Mouse (Mus musculus): ENCODE data around the gene Leng8. TPM values are rescaled to one million over a fixed set of nuclear protein-coding genes. Genes with fewer than 3 reads are reported as not detected.

Leng8 gene
- polyA plus RNA-seq, 1 experiment: 1,332 TPM

DNA sequence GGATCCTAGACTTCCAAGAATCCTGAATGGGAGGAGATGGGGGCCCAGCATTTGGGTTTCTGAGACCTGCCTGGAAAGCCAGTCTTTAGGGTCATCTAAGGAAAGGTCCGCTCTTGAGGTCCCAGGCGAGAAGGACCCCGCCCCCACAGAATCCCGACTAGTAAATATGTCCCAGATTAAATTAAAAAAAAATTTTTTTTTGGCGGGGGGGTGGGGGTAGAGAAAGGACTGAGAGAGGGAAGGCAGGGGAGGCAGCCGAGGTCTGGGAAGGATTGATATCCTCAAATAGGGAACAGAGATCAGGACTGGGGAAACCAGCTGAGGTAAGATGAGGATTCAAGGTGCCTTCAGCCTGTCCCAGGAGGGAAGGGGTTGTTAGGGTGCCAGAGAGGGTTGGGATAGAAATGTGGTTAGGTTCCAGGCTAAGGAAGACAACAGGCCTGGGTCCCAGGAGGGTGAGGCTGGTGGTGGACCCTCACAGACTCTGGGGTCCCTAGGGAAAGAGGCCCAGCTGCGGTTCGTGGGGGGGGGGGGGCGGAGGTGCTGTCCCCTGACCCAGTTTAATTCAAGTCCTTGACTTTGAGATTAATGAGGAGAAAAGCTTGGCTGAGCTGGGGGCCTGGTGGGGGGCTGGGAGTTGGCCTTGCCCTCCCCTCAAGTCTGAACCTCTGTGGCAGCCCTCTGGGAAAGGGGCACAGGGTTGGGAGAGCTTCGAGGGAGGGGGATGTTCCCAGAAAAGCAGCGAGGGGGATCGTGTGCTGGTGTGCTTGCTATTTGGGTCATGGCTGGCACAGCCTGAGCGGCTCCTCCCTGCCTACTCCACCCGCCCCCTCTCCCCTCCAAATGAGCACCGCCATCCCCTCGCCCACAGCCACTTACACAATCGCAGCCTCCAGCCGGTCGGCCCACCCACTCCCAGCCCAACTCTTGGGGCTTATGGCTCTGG, 16.6 kb upstream of the Leng8 start:
- Histone ChIP-seq H3K27me3 (ENCODE audit: control insufficient read depth, insufficient read depth, low read length) (peaks cover 3% of the 10 kb centered on the region; the same call in 1 of the 2 replicates), H3K27ac (ENCODE audit: control insufficient read depth, insufficient read depth, low read length) (no peak overlapping the region), H3K4me1 (replicated peaks; ENCODE audit: control insufficient read depth, insufficient read depth, low read length) (peaks cover 6% of the 10 kb centered on the region), H3K4me3 (ENCODE audit: control insufficient read depth, insufficient read depth, low read length) (no peak overlapping the region), H3K36me3 (ENCODE audit: control insufficient read depth, insufficient read depth, low read length) (no peaks in the 10 kb centered on the region)
- WGBS: 52% methylated on average over 19 of the region's 19 CpGs
- TF ChIP-seq CTCF (IDR thresholded peaks at IDR 0.05; ENCODE audit: borderline replicate concordance, control insufficient read depth, extremely low read depth, insufficient read depth, low read length, poor library complexity): no peak
- DNase-seq: no peak

DNA sequence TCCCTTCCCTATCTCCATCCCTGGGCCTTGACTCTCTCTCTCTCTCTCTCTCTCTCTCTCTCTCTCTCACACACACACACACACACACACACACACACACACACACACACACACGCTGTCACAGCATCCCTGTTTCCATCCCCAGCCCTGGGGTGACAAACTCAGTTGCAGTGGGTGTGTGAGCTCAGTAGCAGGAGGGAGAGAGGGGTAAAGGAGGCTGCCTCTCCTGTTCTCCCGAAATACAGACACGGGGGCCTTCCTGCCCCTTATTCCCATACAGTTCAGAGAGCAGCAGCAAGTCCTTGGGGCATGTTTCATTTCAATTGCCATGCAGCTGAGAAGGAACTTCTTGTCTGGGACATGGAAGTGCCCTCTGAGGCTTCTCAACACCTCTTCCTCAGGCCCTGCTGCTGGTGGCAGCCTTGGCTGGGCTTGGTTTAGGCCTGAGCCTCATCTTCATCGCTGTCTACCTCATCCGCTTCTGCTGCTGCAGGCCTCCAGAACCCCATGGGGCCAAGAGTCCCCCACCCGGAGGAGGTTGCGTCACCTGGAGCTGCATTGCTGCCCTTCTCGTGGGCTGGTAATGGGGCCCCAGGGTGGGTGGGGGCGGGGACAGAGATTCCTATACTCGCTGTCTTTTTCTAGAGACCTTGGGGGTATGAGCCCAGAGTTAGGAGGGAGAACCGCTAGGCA, 14.6 kb upstream of the Leng8 start:
- Histone ChIP-seq H3K4me1 (replicated peaks; ENCODE audit: control insufficient read depth, insufficient read depth, low read length) (peaks cover 6% of the 10 kb centered on the region), H3K27me3 (ENCODE audit: control insufficient read depth, insufficient read depth, low read length) (peaks cover 3% of the 10 kb centered on the region; the same call in 1 of the 2 replicates), H3K27ac (ENCODE audit: control insufficient read depth, insufficient read depth, low read length) (no peak overlapping the region), H3K4me3 (ENCODE audit: control insufficient read depth, insufficient read depth, low read length) (no peak overlapping the region), H3K36me3 (ENCODE audit: control insufficient read depth, insufficient read depth, low read length) (no peaks in the 10 kb centered on the region)
- no peak for DNase-seq
- TF ChIP-seq POLR2A (IDR thresholded peaks at IDR 0.05; ENCODE audit: control insufficient read depth, extremely low read depth, insufficient read depth, low read length, poor library complexity): no peak
- TF ChIP-seq CTCF (IDR thresholded peaks at IDR 0.05; ENCODE audit: borderline replicate concordance, control insufficient read depth, extremely low read depth, insufficient read depth, low read length, poor library complexity): no peak
- 72% methylated on average over 11 of the region's 11 CpGs for WGBS

DNA sequence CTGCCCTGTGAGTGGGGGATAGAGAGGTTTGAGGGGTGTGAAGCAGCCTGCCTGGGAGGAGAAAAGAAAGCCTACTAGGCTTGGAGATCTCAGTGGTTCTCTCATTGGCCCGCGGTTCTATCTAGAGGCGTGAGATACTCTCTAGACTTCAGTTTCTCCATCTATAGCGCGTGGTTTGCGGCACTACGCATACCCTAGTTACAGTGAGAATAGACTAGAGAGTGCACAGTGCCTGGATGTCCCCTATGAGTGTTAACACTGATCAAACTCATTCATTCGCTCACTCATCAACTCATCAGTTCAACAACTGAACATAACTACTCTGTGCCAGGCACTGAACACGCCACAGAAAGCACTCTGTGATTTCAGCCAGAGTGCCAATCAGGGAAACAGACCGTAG, 14.1 kb upstream of the Leng8 start:
- Histone ChIP-seq H3K27me3 (ENCODE audit: control insufficient read depth, insufficient read depth, low read length) (peaks cover 3% of the 10 kb centered on the region; the same call in 1 of the 2 replicates), H3K4me3 (ENCODE audit: control insufficient read depth, insufficient read depth, low read length) (no peak overlapping the region), H3K36me3 (ENCODE audit: control insufficient read depth, insufficient read depth, low read length) (no peaks in the 10 kb centered on the region), H3K27ac (ENCODE audit: control insufficient read depth, insufficient read depth, low read length) (no peak overlapping the region), H3K4me1 (replicated peaks; ENCODE audit: control insufficient read depth, insufficient read depth, low read length) (peaks cover 6% of the 10 kb centered on the region)
- no peak for TF ChIP-seq POLR2A (IDR thresholded peaks at IDR 0.05; ENCODE audit: control insufficient read depth, extremely low read depth, insufficient read depth, low read length, poor library complexity)
- no peak for TF ChIP-seq CTCF (IDR thresholded peaks at IDR 0.05; ENCODE audit: borderline replicate concordance, control insufficient read depth, extremely low read depth, insufficient read depth, low read length, poor library complexity)
- 96% methylated on average over 10 of the region's 10 CpGs for WGBS
- no peak for DNase-seq

DNA sequence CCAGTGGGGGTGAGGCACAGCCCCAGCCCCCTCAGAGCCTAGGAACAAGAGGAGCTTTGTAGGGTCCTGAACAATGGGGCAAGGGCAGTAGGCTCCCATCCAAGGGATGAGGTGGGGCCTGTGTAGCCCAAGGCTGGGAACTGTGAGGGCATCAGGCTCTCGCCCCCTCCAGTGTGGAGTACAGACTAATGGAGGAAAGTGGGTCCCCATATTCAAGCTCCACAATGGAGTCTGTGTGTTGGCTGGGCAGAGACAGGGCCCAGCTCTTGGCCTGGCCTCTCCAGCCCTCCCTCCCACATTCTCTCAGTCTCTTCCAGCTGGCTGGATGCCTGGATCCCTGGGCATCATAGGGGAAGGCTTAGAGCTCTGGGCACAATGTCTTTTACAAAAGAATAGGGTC, 13.1 kb upstream of the Leng8 start:
- 90% methylated on average over 1 of the region's 1 CpGs for WGBS
- H3K27me3 ChIP-seq (ENCODE audit: control insufficient read depth, insufficient read depth, low read length): peaks cover 3% of the 10 kb centered on the region; the same call in 1 of the 2 replicates
- peaks cover 6% of the 10 kb centered on the region for H3K4me1 ChIP-seq (replicated peaks; ENCODE audit: control insufficient read depth, insufficient read depth, low read length)
- no peaks in the 10 kb centered on the region for H3K36me3 ChIP-seq (ENCODE audit: control insufficient read depth, insufficient read depth, low read length)
- no peak for TF ChIP-seq POLR2A (IDR thresholded peaks at IDR 0.05; ENCODE audit: control insufficient read depth, extremely low read depth, insufficient read depth, low read length, poor library complexity)
- TF ChIP-seq CTCF (IDR thresholded peaks at IDR 0.05; ENCODE audit: borderline replicate concordance, control insufficient read depth, extremely low read depth, insufficient read depth, low read length, poor library complexity): no peak
- no peak overlapping the region for H3K27ac ChIP-seq (ENCODE audit: control insufficient read depth, insufficient read depth, low read length)
- no peak overlapping the region for H3K4me3 ChIP-seq (ENCODE audit: control insufficient read depth, insufficient read depth, low read length)
- no peak for DNase-seq

GRCm38 (mm10) chr7:4124315-4124759, 12.5 kb upstream of the Leng8 start:
- Histone ChIP-seq H3K27ac (ENCODE audit: control insufficient read depth, insufficient read depth, low read length) (no peak overlapping the region), H3K27me3 (ENCODE audit: control insufficient read depth, insufficient read depth, low read length) (peaks cover 3% of the 10 kb centered on the region; the same call in 1 of the 2 replicates), H3K4me3 (ENCODE audit: control insufficient read depth, insufficient read depth, low read length) (no peak overlapping the region), H3K4me1 (replicated peaks; ENCODE audit: control insufficient read depth, insufficient read depth, low read length) (peaks cover 6% of the 10 kb centered on the region), H3K36me3 (ENCODE audit: control insufficient read depth, insufficient read depth, low read length) (no peaks in the 10 kb centered on the region)
- peak; percentile 33 for DNase-seq
- TF ChIP-seq POLR2A (IDR thresholded peaks at IDR 0.05; ENCODE audit: control insufficient read depth, extremely low read depth, insufficient read depth, low read length, poor library complexity): no peak
- TF ChIP-seq CTCF (IDR thresholded peaks at IDR 0.05; ENCODE audit: borderline replicate concordance, control insufficient read depth, extremely low read depth, insufficient read depth, low read length, poor library complexity): no peak
- WGBS: under 1% methylated on average over 10 of the region's 10 CpGs

DNA sequence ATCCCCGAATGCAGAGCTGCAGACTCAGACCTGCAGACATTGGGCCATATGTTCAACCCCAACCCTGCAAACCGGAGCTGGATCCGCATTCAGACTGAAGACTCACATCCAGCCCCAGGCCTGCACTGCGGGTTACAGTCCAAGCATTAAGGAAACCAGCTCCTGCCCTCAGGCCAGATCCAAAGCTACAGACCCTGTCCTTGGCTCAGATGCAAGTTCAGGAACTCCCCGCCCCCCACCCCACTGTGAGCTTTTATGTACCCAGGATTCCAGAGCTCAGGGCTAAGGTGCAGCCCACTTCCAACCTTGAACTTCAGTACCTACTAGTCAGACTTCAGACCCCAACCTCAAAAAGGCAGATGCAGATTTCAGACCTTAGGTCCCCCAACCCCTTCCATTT, 12.0 kb upstream of the Leng8 start:
- 60% methylated on average over 5 of the region's 5 CpGs for WGBS
- no peak for DNase-seq
- H3K4me3 ChIP-seq (ENCODE audit: control insufficient read depth, insufficient read depth, low read length): no peak overlapping the region
- peaks cover 6% of the 10 kb centered on the region for H3K4me1 ChIP-seq (replicated peaks; ENCODE audit: control insufficient read depth, insufficient read depth, low read length)
- peaks cover under 1% of the 10 kb centered on the region; the same call in 1 of the 2 replicates for H3K27me3 ChIP-seq (ENCODE audit: control insufficient read depth, insufficient read depth, low read length)
- H3K27ac ChIP-seq (ENCODE audit: control insufficient read depth, insufficient read depth, low read length): no peak overlapping the region
- H3K36me3 ChIP-seq (ENCODE audit: control insufficient read depth, insufficient read depth, low read length): no peaks in the 10 kb centered on the region
- no peak for TF ChIP-seq CTCF (IDR thresholded peaks at IDR 0.05; ENCODE audit: borderline replicate concordance, control insufficient read depth, extremely low read depth, insufficient read depth, low read length, poor library complexity)
- TF ChIP-seq POLR2A (IDR thresholded peaks at IDR 0.05; ENCODE audit: control insufficient read depth, extremely low read depth, insufficient read depth, low read length, poor library complexity): no peak

All from thymus, adult 2 months (tissue).